Mouse (Mus musculus) Patski (cell line): ENCODE measurements at regions not wholly inside any gene's neighbourhood (a gene's known extent, or its start where the extent isn't known, plus 50 kb on each side); places are given as distances from the start of the nearest gene placed in this dataset.
A peak's percentile ranks its signal among the peaks of the same experiment; 100 is the strongest.

ENCODE experiments used
- ATAC-seq: fragments of 100-300 bp; one replicate; pipeline ENCODE4 v1.8.0; 2021
- CTCF ChIA-PET: fragments of 350-600 bp; sonication (Branson Sonifier 250); formaldehyde crosslinking; loops from one replicate; lab custom pipeline; 2022; ENCODE audit warnings: inconsistent platforms; lab: Charles Lee
- POLR2A ChIA-PET: fragments of 350-600 bp; sonication (Branson Sonifier 250); formaldehyde crosslinking; loops from one replicate; lab custom pipeline; 2022; ENCODE audit warnings: antibody characterized with exemption, inconsistent platforms; lab: Charles Lee
- DNase-seq: peaks from one replicate; pipeline ENCODE4 v3.0.0-alpha.2; 2011; ENCODE audit warnings: low read depth, low spot score
- H3K27me3 ChIP-seq: fragments of 371-371 bp; one replicate; pipeline ENCODE4 v1.5.1; 2021
- CTCF ChIP-seq: fragments of 100-300 bp; IDR thresholded peaks from one replicate; pipeline ENCODE4 v1.5.1; 2021
- in situ Hi-C: fragments of 300-500 bp; cut with MboI; formaldehyde crosslinking; loops from 3 replicates; pipeline ENCODE4 v1.11.1; 2018; ENCODE audit warnings: low pct_unique_long_range_greater_than_20kb, mixed read lengths

DNA sequence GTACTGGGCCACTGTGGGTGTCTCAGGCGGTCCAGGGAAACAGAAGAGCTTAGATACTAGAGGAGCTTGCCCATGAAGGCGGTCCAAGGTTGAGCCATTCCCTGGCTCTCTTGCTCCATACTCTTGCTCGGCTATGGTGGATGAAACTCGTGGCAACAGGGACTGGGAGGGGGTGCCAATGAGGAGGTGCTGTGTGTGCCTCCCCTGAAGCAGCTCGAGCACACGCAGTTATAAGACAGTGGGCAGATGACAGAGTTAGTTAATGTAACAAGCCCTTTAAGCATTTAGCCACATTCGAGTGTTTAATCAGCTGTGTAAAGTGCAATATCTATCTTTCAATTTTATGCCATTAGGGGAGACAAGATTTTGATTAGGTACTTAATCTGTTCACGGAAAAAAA, 237.5 kb downstream of the Dhx35 start:
- CTCF ChIA-PET: no interaction called here
- ATAC-seq: no peak

DNA sequence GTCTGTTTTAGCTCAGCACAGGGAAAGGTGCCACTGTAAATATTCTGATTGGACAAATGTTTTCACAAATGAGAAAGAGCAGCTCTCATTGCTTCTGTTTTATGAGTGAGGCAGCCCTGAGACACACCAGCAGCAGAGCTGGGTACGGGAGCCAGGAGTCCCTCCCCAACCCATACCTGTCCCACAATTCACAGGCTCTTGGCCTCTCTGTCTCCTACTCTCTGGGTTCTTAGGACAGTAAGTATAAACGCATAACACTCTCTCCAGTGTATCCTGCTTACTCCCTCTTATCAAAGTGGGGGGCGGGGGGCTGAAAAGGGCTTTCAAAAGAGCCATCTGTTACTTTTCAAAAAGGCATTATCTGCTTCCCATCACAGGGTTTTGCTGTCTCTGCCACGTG, 245.3 kb downstream of the Dhx35 start:
- CTCF ChIA-PET: no interaction called here
- POLR2A ChIA-PET: no interaction called here
- no peaks in the 10 kb centered on the region for H3K27me3 ChIP-seq
- ATAC-seq (no peak), DNase-seq (no peak)
- in situ Hi-C loops: no loop called here
- no peak for TF ChIP-seq CTCF

More for the DNA sequence above, 237.5 kb downstream of the Dhx35 start:
- TF ChIP-seq CTCF: no peak
- H3K27me3 ChIP-seq: peaks cover 4% of the 10 kb centered on the region
- in situ Hi-C loops: no loop called here
- POLR2A ChIA-PET: no interaction called here
- DNase-seq: no peak

DNA sequence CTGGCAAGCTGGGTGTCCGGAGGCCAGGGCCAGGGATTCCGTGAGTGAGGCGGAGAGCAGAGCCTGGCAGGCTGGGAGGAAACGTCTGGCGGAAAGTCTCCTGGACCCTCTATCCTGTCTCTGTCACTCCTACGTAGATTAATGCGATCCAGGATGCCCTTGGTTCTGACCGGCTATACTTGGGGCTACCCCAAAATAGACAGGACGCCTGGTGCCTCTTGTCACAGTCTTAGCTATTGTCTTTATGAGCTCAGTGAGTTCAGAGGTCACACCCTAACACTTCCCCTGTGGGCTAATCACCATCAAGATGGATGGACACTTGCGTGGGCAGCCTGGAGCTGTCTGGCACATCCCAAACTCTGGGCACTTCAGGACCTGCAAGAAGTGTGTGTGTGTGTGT, 258.9 kb downstream of the Dhx35 start:
- in situ Hi-C loops: loop anchor here (25.0 kb wide), 2 partner anchors 1059 to 1334 kb away; no protein-coding TSS in a partner anchor

DNA sequence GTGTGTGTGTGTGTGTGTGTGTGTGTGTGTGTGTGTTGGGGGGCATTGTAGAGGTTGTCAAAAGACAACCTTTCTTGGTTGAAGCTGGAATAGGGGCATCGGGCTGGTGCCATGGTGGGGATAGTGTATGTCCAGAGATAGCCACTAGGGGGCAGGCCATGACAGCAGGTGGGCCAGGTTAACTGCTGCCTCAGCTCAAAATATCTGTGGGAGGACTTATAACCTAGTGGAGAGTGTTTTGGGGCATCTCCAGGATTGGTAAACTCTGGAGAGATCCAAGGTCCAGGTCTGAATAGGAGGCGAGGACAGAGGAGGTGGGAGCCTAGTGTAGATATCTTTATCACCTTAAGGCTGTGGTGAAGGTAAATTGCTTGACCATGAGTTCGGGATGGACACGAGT, 259.3 kb downstream of the Dhx35 start:
- ATAC-seq (no peak), DNase-seq (no peak)
- POLR2A ChIA-PET: no interaction called here
- in situ Hi-C loops: loop anchor here (25.0 kb wide), 2 partner anchors 1058 to 1333 kb away; no protein-coding TSS in a partner anchor
- CTCF ChIA-PET: interaction anchor here (1.0 to 1.9 kb wide), 4 partner anchors 13 to 1539 kb away, joined by 3 to 5 read pairs (median 3); no protein-coding TSS in a partner anchor
- H3K27me3 ChIP-seq: no peaks in the 10 kb centered on the region
- peak; percentile 70 for TF ChIP-seq CTCF

More for the DNA sequence above, 258.9 kb downstream of the Dhx35 start:
- CTCF ChIA-PET: interaction anchor here (1.3 to 1.9 kb wide), 3 partner anchors 13 to 1539 kb away, joined by 3 to 5 read pairs (median 3); no protein-coding TSS in a partner anchor
- TF ChIP-seq CTCF: no peak
- ATAC-seq: no peak
- DNase-seq: no peak
- POLR2A ChIA-PET: no interaction called here
- no peaks in the 10 kb centered on the region for H3K27me3 ChIP-seq

DNA sequence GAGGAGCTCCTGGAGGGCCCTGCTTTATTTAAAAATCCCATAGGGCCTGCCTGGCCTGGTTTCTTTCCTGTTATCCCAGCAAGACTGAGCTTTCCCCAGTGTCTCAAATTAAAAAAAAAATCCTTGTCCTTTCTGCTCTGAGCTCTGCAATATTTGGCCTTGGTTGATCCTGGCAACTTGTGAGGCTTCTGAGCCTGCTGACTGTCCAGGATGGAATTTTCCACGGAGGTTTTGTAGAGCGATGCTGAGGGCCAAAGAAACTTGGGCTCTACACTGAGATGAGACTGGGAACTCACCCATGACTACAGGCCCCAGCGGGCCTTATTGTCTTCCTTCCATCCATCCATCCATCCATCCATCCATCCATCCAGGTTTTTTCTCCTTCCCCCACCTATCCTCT, 259.8 kb downstream of the Dhx35 start:
- POLR2A ChIA-PET: no interaction called here
- no peak for TF ChIP-seq CTCF
- no peak for DNase-seq
- in situ Hi-C loops: loop anchor here (25.0 kb wide), 2 partner anchors 1058 to 1333 kb away; no protein-coding TSS in a partner anchor
- no peaks in the 10 kb centered on the region for H3K27me3 ChIP-seq
- no peak for ATAC-seq
- CTCF ChIA-PET: interaction anchor here (1.0 to 1.4 kb wide), 2 partner anchors 12 to 1525 kb away, joined by 3 read pairs; no protein-coding TSS in a partner anchor

DNA sequence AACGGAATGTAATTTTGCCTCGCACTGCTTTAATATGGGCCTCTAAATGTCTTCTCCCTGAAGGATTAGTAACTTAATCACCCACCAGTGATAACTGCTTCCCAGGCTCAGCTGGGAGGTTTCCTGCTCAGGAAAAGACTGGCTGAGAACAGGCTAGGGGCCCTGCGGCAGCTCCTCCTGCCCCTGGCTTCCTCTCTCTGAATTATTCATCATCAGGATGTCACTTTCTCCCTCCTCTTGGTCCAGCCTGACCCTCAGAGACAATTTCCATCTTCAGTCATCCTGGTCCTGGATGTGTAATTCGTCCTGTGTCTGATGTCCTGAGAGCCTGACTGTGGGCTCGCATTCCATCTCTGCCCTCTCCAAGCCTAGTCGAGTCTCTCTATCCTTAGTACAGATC, 261.2 kb downstream of the Dhx35 start:
- POLR2A ChIA-PET: no interaction called here
- in situ Hi-C loops: loop anchor here (5.0 to 25.0 kb wide), 3 partner anchors 1057 to 1527 kb away; no protein-coding TSS in a partner anchor
- CTCF ChIA-PET: no interaction called here
- no peak for TF ChIP-seq CTCF
- H3K27me3 ChIP-seq: no peaks in the 10 kb centered on the region
- ATAC-seq (no peak), DNase-seq (no peak)

DNA sequence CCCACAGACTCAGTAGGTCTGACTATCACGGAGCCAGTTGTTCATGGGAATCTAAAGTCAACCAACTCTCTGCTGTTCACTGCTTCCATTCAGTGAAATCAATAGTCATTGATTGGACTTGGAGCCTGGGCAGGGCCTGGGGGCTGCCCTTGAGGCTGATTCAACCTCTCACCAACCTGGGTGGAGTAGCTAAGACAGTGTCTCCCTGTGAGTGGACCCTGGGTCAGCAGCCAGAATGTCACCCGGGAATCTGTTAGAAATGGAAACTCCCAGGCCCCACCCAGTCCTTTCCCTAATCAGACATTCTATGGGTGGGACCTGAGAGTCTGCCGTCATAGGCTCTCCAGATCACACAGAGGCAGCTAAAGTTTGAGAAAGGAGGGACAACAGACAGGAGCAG, 262.4 kb downstream of the Dhx35 start:
- DNase-seq (no peak), ATAC-seq (no peak)
- no peaks in the 10 kb centered on the region for H3K27me3 ChIP-seq
- CTCF ChIA-PET: interaction anchor here (0.9 kb wide), 1 partner anchor 12 kb away, joined by 3 read pairs; no protein-coding TSS in a partner anchor
- POLR2A ChIA-PET: interaction anchor here (0.7 kb wide), 1 partner anchor 11 kb away, joined by 3 read pairs; no protein-coding TSS in a partner anchor
- TF ChIP-seq CTCF: no peak
- in situ Hi-C loops: loop anchor here (5.0 to 25.0 kb wide), 3 partner anchors 1055 to 1525 kb away; no protein-coding TSS in a partner anchor

DNA sequence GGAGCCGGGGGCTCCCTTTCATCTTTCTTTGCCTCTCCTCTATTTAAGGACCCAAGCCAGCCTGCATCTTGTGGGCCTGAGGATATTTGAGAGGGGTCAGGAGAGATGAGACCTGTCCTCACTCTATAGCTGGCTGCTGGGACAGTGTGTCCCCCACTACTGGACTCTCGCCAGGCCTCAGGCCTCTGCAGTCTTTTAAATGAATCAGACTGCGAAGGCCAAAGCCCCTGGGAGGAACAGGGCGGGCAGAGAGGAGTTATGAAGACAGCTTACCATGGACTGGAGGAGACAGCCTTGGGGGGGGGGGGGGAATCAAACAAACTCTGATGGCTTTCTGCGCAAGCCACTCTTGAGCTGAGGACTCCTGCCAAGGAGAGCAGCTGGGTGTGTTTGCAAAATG, 262.9 kb downstream of the Dhx35 start:
- DNase-seq (no peak), ATAC-seq (no peak)
- in situ Hi-C loops: loop anchor here (5.0 to 25.0 kb wide), 3 partner anchors 1055 to 1525 kb away; no protein-coding TSS in a partner anchor
- ChIA-PET CTCF (interaction anchor here (0.9 kb wide), 1 partner anchor 13 kb away, joined by 3 read pairs; no protein-coding TSS in a partner anchor), POLR2A (interaction anchor here (0.7 kb wide), 1 partner anchor 10 kb away, joined by 3 read pairs; no protein-coding TSS in a partner anchor)
- TF ChIP-seq CTCF: no peak
- H3K27me3 ChIP-seq: no peaks in the 10 kb centered on the region

DNA sequence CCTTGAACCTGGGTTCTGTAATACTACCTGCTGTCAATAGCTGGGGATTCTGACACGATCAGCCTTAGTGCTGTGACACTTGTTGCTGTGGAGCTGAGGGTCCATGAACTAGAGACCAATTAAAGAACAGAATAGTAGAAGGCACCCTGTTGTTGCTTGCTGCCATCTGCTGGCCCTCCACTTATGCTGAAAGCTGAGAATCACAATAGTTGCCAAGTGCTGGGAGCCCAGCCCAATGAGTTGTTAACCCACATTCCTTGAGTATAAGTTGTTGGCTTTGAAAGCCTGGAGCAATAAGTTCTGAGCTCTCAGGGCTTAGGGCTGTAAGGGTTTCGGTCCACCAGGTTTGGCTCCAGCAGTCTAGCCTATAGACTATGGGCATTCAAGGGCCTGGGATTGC, 267.7 kb downstream of the Dhx35 start:
- in situ Hi-C loops: loop anchor here (25.0 kb wide), 2 partner anchors 1050 to 1325 kb away; no protein-coding TSS in a partner anchor
- CTCF ChIA-PET: no interaction called here
- TF ChIP-seq CTCF: no peak
- ATAC-seq (no peak), DNase-seq (no peak)
- peaks cover 14% of the 10 kb centered on the region for H3K27me3 ChIP-seq
- POLR2A ChIA-PET: no interaction called here

DNA sequence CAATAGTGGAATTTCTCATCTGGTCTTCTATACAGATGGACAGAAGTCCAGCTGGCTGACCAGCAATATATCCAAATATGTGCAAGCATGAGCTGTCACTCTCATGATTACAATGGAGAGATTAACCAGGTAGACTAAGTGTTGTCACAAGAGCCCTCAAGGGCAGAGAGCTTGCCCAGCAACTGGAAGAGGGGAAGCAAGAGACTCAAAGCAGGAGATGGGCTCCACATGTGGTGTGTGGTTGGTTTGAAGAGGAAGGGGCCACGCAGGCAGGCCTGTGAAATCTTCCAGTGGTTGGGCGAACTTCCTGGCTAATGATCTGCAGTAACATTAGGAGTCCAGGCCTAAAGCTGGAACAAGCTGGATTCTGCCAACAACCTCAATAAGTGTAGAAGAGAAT, 268.1 kb downstream of the Dhx35 start:
- CTCF ChIA-PET: no interaction called here

DNA sequence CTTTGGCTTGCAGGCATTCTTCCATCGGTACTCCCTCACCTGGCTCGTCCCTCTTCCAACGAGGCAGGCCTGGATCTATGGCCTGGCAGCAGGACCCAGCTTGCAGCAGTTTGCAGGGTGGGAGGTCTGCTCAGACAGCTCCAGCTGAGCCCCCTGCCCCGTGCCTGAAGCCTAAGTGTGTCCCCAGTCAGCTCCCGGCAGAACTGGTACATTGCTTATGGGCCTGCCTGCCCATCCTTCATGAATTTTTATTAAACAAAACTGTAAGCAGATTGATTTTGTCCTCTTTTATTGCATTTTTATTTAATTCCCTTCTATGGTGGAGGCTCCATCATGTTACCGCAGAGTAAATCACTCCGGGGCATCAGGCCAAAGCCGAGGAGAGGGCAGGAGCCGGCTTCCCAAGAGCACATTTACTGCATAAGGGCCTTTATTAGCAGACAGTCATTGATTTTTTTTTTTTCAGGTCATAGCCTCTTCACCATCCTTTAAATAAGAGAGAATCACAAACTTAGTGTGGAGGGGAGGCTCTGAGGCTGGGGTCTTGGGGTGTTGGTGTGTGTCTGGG, 269.9 kb downstream of the Dhx35 start:
- TF ChIP-seq CTCF: no peak
- H3K27me3 ChIP-seq: peaks cover 14% of the 10 kb centered on the region
- in situ Hi-C loops: loop anchor here (25.0 kb wide), 2 partner anchors 1048 to 1323 kb away; no protein-coding TSS in a partner anchor
- ATAC-seq (no peak), DNase-seq (no peak)
- ChIA-PET POLR2A (no interaction called here), CTCF (no interaction called here)

More for the DNA sequence above, 268.1 kb downstream of the Dhx35 start:
- no peak for DNase-seq
- POLR2A ChIA-PET: no interaction called here
- H3K27me3 ChIP-seq: peaks cover 14% of the 10 kb centered on the region
- in situ Hi-C loops: loop anchor here (25.0 kb wide), 2 partner anchors 1050 to 1325 kb away; no protein-coding TSS in a partner anchor
- no peak for TF ChIP-seq CTCF
- no peak for ATAC-seq
